Mouse (Mus musculus): Measurements from ENCODE around the gene Tie1. TPM values are rescaled to one million over a fixed set of nuclear protein-coding genes. Genes with fewer than 3 reads are reported as not detected.

The Tie1 gene
- polyA plus RNA-seq, 1 experiment from 2014 or later = 48.7 TPM

DNA sequence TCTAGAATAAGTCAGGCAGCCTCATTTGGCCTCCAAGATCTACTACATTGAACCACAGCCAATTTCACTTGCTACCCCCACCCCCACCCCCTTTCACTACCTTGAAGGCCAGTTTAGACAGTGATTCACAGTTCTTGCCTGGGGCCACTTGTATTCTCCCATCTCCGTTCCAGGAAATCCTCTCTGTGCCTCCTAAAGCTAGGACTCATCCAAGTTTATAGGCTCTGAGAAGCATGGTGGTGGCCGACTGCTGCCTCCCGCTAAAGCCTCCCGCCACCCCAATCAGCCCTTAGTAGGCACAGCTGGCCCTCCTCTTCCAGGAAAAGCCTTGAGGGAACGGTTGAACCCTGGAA is 62.5 kb downstream of the Tie1 start:
- no peaks in the 10 kb centered on the region for H3K9me3 ChIP-seq (ENCODE audit: control insufficient read depth, low read length)
- H3K4me2 ChIP-seq (ENCODE audit: low read length) = peak overlapping the region; percentile 86
- peaks cover 37% of the 10 kb centered on the region for H3K36me3 ChIP-seq (ENCODE audit: control insufficient read depth, insufficient read depth, low read length)
- ATAC-seq (ENCODE audit: insufficient number of reproducible peaks, insufficient read depth, low FRiP score, low read depth) = peak; percentile 1; the same call in 1 of the 2 replicates
- WGBS = under 1% methylated on average over 5 of the region's 5 CpGs
- H3K9ac ChIP-seq (ENCODE audit: low read length) = peak overlapping the region; percentile 79
- H3K27ac ChIP-seq (replicated peaks in 1 of 2; ENCODE audit: control insufficient read depth in 1 of 2, insufficient read depth in 1 of 2, low read depth in 2 of 2, low read length in 2 of 2) = peak overlapping the region; percentile 43 to 72
- peaks cover 12 to 21% of the 10 kb centered on the region in 2 experiments for H3K4me1 ChIP-seq (ENCODE audit: control insufficient read depth in 2 of 2, insufficient read depth in 2 of 2, low read length in 2 of 2)
- peak overlapping the region; percentile 54 to 61 for H3K4me3 ChIP-seq (ENCODE audit: control insufficient read depth in 1 of 2, insufficient read depth in 1 of 2, low read depth in 1 of 2, low read length in 2 of 2)
- H3K27me3 ChIP-seq (ENCODE audit: control insufficient read depth, insufficient read depth, low read length) = no peaks in the 10 kb centered on the region

DNA sequence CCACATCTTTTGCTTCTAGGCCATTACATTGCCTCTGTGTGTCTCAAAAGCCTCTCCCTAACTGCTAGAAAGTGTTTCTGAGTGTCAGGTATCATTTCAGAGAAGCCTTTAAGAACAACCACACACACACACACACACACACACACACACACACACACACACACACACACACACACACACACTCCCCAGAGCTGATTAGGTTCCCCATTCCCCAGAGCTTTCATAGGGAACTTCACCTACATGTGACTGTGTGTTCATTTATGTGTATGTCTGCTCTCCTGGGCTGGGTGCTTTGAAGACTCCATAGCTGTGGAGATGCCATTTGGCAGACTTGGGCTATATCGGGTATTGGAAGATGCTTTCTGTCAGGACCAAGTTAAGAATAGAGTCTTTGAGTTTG is 64.5 kb downstream of the Tie1 start:
- 96% methylated on average over 1 of the region's 1 CpGs for WGBS

DNA sequence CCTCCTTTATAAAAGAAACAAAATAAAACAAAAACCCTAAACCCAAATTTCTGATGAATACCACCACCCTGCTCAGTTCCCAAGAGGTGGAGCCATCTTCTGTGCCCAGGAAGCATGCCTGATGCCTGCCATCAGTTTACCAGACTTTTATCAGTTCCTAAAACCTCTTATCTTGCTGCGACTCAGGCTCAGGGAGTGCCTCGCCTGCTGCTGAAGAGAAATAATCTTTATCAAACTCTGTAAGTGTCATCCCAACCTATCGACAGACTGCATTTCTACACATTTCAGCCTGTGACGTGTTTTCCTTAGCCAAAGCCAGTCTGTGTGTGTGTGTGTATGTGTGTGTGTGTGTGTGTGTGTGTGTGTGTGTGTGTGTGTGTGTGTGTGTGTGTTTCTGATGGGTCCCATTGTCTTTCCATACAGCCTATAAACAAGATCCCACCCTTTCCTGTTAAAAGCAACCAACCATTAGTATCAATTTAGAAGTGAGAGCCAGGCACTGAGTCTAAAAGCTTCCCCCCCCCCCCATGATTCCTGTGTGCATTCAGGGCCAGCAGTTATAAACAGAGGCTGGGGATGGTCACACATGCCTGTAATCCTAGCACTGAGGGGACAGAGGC is 65.2 kb downstream of the Tie1 start:
- Histone ChIP-seq H3K36me3 (ENCODE audit: control insufficient read depth, insufficient read depth, low read length) (peaks cover 38% of the 10 kb centered on the region), H3K27me3 (ENCODE audit: control insufficient read depth, insufficient read depth, low read length) (no peaks in the 10 kb centered on the region), H3K9ac (ENCODE audit: low read length) (no peak overlapping the region), H3K4me1 (ENCODE audit: control insufficient read depth in 2 of 2, insufficient read depth in 2 of 2, low read length in 2 of 2) (peaks cover 12 to 19% of the 10 kb centered on the region in 2 experiments), H3K27ac (replicated peaks in 1 of 2; ENCODE audit: control insufficient read depth in 1 of 2, insufficient read depth in 1 of 2, low read depth in 2 of 2, low read length in 2 of 2) (no peak overlapping the region), H3K9me3 (ENCODE audit: control insufficient read depth, low read length) (no peaks in the 10 kb centered on the region), H3K4me3 (ENCODE audit: control insufficient read depth in 1 of 2, insufficient read depth in 1 of 2, low read depth in 1 of 2, low read length in 2 of 2) (no peak overlapping the region), H3K4me2 (ENCODE audit: low read length) (no peak overlapping the region)
- ATAC-seq (ENCODE audit: insufficient number of reproducible peaks, insufficient read depth, low FRiP score, low read depth) = no peak
- 43% methylated on average over 4 of the region's 4 CpGs for WGBS

More for the DNA sequence above, 64.5 kb downstream of the Tie1 start:
- Histone ChIP-seq H3K9ac (ENCODE audit: low read length) (no peak overlapping the region), H3K27me3 (ENCODE audit: control insufficient read depth, insufficient read depth, low read length) (no peaks in the 10 kb centered on the region), H3K4me2 (ENCODE audit: low read length) (no peak overlapping the region), H3K4me1 (ENCODE audit: control insufficient read depth in 2 of 2, insufficient read depth in 2 of 2, low read length in 2 of 2) (peaks cover 12 to 21% of the 10 kb centered on the region in 2 experiments), H3K27ac (replicated peaks in 1 of 2; ENCODE audit: control insufficient read depth in 1 of 2, insufficient read depth in 1 of 2, low read depth in 2 of 2, low read length in 2 of 2) (no peak overlapping the region), H3K36me3 (ENCODE audit: control insufficient read depth, insufficient read depth, low read length) (peaks cover 34% of the 10 kb centered on the region), H3K4me3 (ENCODE audit: control insufficient read depth in 1 of 2, insufficient read depth in 1 of 2, low read depth in 1 of 2, low read length in 2 of 2) (no peak overlapping the region), H3K9me3 (ENCODE audit: control insufficient read depth, low read length) (no peaks in the 10 kb centered on the region)
- no peak for ATAC-seq (ENCODE audit: insufficient number of reproducible peaks, insufficient read depth, low FRiP score, low read depth)

DNA sequence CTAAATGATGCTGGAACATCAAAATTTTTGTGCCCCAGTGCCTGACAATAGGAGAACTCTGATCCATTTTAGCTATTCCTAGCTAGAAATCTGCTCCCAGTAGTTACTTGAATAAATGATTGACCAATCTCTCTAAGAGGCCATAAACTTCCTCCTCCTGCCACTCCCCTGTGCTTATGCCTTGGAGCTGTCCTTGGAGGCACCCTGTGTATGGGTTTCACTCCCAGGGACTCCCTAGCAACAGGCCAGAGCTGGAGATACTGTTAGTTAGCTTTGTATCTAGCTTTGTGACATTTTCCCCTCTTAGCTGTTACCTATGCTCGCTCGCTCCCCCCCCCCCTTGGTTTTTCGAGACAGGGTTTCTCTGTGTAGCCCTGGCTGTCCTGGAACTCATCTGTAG is 68.5 kb downstream of the Tie1 start:
- no peak overlapping the region for H3K9ac ChIP-seq (ENCODE audit: low read length)
- no peaks in the 10 kb centered on the region for H3K9me3 ChIP-seq (ENCODE audit: control insufficient read depth, low read length)
- ATAC-seq (ENCODE audit: insufficient number of reproducible peaks, insufficient read depth, low FRiP score, low read depth) = no peak

More for the DNA sequence above, 68.5 kb downstream of the Tie1 start:
- WGBS = 89% methylated on average over 3 of the region's 3 CpGs
- H3K4me1 ChIP-seq (ENCODE audit: control insufficient read depth in 2 of 2, insufficient read depth in 2 of 2, low read length in 2 of 2) = no peaks in the 10 kb centered on the region
- H3K4me2 ChIP-seq (ENCODE audit: low read length) = no peak overlapping the region
- no peak overlapping the region for H3K27ac ChIP-seq (replicated peaks in 1 of 2; ENCODE audit: control insufficient read depth in 1 of 2, insufficient read depth in 1 of 2, low read depth in 2 of 2, low read length in 2 of 2)
- no peak overlapping the region for H3K4me3 ChIP-seq (ENCODE audit: control insufficient read depth in 1 of 2, insufficient read depth in 1 of 2, low read depth in 1 of 2, low read length in 2 of 2)
- H3K36me3 ChIP-seq (ENCODE audit: control insufficient read depth, insufficient read depth, low read length) = peaks cover 67% of the 10 kb centered on the region
- no peaks in the 10 kb centered on the region for H3K27me3 ChIP-seq (ENCODE audit: control insufficient read depth, insufficient read depth, low read length)

Other genes with a start within 250 kb of the Tie1 start
- gene Ptprf, start 198.7 kb downstream of the Tie1 start, polyA plus RNA-seq (2014; fragmentation: Nextera tagmentation; extraction: Ambion mirVana) = 19.6 and 19.7 TPM in 2 replicates
- gene Szt2, start 80.8 kb downstream of the Tie1 start, polyA plus RNA-seq (2014; fragmentation: Nextera tagmentation; extraction: Ambion mirVana) = 7.1 and 7.6 TPM in 2 replicates
- 63.6 and 69.4 TPM in 2 replicates for gene Med8, start 80.7 kb downstream of the Tie1 start, polyA plus RNA-seq (2014; fragmentation: Nextera tagmentation; extraction: Ambion mirVana)
- gene Elovl1, start 62.0 kb downstream of the Tie1 start, polyA plus RNA-seq (2014; fragmentation: Nextera tagmentation; extraction: Ambion mirVana) = 60.2 and 60.3 TPM in 2 replicates
- 150 and 165 TPM in 2 replicates for gene Cdc20, start 52.7 kb downstream of the Tie1 start, polyA plus RNA-seq (2014; fragmentation: Nextera tagmentation; extraction: Ambion mirVana)
- gene Mpl, start 32.5 kb downstream of the Tie1 start, polyA plus RNA-seq (2014; fragmentation: Nextera tagmentation; extraction: Ambion mirVana) = 1.0 and 1.7 TPM in 2 replicates
- gene 2610528J11Rik, start 36.9 kb upstream of the Tie1 start, polyA plus RNA-seq (2014; fragmentation: Nextera tagmentation; extraction: Ambion mirVana) = not detected in 2 replicates
- gene Tmem125, start 54.0 kb upstream of the Tie1 start, polyA plus RNA-seq (2014; fragmentation: Nextera tagmentation; extraction: Ambion mirVana) = 0.24 and 0.43 TPM in 2 replicates
- 0.16 and 0.22 TPM in 2 replicates for gene Cfap57, start 130.7 kb upstream of the Tie1 start, polyA plus RNA-seq (2014; fragmentation: Nextera tagmentation; extraction: Ambion mirVana)
- gene Ebna1bp2, start 130.7 kb upstream of the Tie1 start, polyA plus RNA-seq (2014; fragmentation: Nextera tagmentation; extraction: Ambion mirVana) = 80.5 and 86.0 TPM in 2 replicates
- gene Olfr62, start 168.9 kb upstream of the Tie1 start, polyA plus RNA-seq (2014; fragmentation: Nextera tagmentation; extraction: Ambion mirVana) = not detected in 2 replicates
- gene Olfr1342, start 202.7 kb upstream of the Tie1 start, polyA plus RNA-seq (2014; fragmentation: Nextera tagmentation; extraction: Ambion mirVana) = not detected in 2 replicates
- gene Olfr1341, start 213.5 kb upstream of the Tie1 start, polyA plus RNA-seq (2014; fragmentation: Nextera tagmentation; extraction: Ambion mirVana) = not detected in 2 replicates
- not detected in 2 replicates for gene Olfr1340, start 230.1 kb upstream of the Tie1 start, polyA plus RNA-seq (2014; fragmentation: Nextera tagmentation; extraction: Ambion mirVana)
- not detected in 2 replicates for gene Olfr1339, start 242.1 kb upstream of the Tie1 start, polyA plus RNA-seq (2014; fragmentation: Nextera tagmentation; extraction: Ambion mirVana)

Measured in heart, embryonic 14.5 days (tissue).